Comparison of ENCODE assay signal across 18 mouse cellular contexts in genomic region chr2:83652606-83653005, GRCm38 (mm10).
"Had no signal": no experiment of that assay in that cellular context is flagged by ENCODE, and none has a peak within 500 bp of the region (broad histone marks: within the 10 kb centered on the region; RNA-seq: fewer than 3 reads in every experiment).

No protein-coding gene starts in this region.

- H3K4me3 ChIP-seq: liver, embryonic 15.5 days; lung, embryonic 15.5 days; megakaryocyte, embryonic 14.5 days; midbrain, embryonic 12.5 days; neural tube, embryonic 12.5 days; stomach, embryonic 15.5 days had no signal

- ATAC-seq: liver, postnatal 0 days; lung, postnatal 0 days had no signal

- H3K9me3 ChIP-seq: liver, embryonic 15.5 days; lung, embryonic 15.5 days; megakaryocyte, embryonic 14.5 days; midbrain, embryonic 12.5 days; neural tube, embryonic 12.5 days; stomach, embryonic 15.5 days had no signal

- H3K9ac ChIP-seq: liver, embryonic 15.5 days; liver, postnatal 0 days; lung, embryonic 15.5 days; midbrain, embryonic 12.5 days; neural tube, embryonic 12.5 days; stomach, embryonic 15.5 days had no signal

- H3K27me3 ChIP-seq: liver, embryonic 15.5 days; lung, embryonic 15.5 days; megakaryocyte, embryonic 14.5 days; midbrain, embryonic 12.5 days; neural tube, embryonic 12.5 days; stomach, embryonic 15.5 days had no signal

- DNase-seq: liver, postnatal 0 days; lung, adult 2 months; lung, postnatal 14 days; lung, postnatal 36 days; midbrain, embryonic 14.5 days; right cerebral cortex, postnatal 14 days; thymus, adult 2 months; thymus, postnatal 25 days; thymus, postnatal 4 days had no signal

- H3K36me3 ChIP-seq: neural tube, embryonic 12.5 days; stomach, embryonic 15.5 days had no signal

- H3K4me2 ChIP-seq: liver, embryonic 15.5 days; lung, embryonic 15.5 days; midbrain, embryonic 12.5 days; neural tube, embryonic 12.5 days; stomach, embryonic 15.5 days had no signal

- H3K27ac ChIP-seq: liver, embryonic 15.5 days; lung, embryonic 15.5 days; macrophage; midbrain, embryonic 12.5 days; neural tube, embryonic 12.5 days; stomach, embryonic 15.5 days; stomach, postnatal 0 days had no signal
